Mouse (Mus musculus) olfactory bulb, adult 2 months (tissue): ENCODE results near the gene Tigd4. TPM values are rescaled to one million over a fixed set of nuclear protein-coding genes. Genes with fewer than 3 reads are reported as not detected.

Experiments used
- H3K27ac ChIP-seq: fragments of 200-500 bp; 2 replicates; pipeline ENCODE4 v1.5.1; 2012; ENCODE audit warnings: low read depth, low read length; ENCODE audit not compliant: insufficient read depth
- H3K4me1 ChIP-seq: fragments of 200-500 bp; 2 replicates; pipeline ENCODE4 v1.6.1; 2012; ENCODE audit warnings: low read length; ENCODE audit not compliant: control insufficient read depth, insufficient read depth
- H3K4me3 ChIP-seq: fragments of 200-500 bp; 2 replicates; pipeline ENCODE4 v1.5.1; 2012; ENCODE audit warnings: mild to moderate bottlenecking, low read depth, low read length, moderate library complexity; ENCODE audit not compliant: insufficient read depth
- CTCF ChIP-seq: fragments of 200-500 bp; IDR thresholded peaks from 2 replicates; pipeline ENCODE4 v1.5.1; 2012; ENCODE audit warnings: low read depth, mild to moderate bottlenecking, low read length, moderate library complexity; ENCODE audit not compliant: insufficient read depth
- POLR2A ChIP-seq: fragments of 200-500 bp; IDR thresholded peaks from 2 replicates; pipeline ENCODE4 v1.6.1; 2012; ENCODE audit warnings: mild to moderate bottlenecking, low read depth, low read length, moderate library complexity; ENCODE audit not compliant: insufficient read depth
- WGBS: fragments of 180-500 bp; shearing (Covaris S2); methylation state at CpG from one replicate; pipeline ENCODE4 v1.1.7; 2018; 5-methylcytosine and 5-hydroxymethylcytosine counted together
- polyA plus RNA-seq: library from polyadenylated mRNA; stranded (reverse); fragments of >200 nt; gene quantifications from 2 replicates; pipeline ENCODE4 v1.2.4, GENCODE M21; 2012; ENCODE audit warnings: low replicate concordance; ENCODE audit not compliant: missing spikeins, insufficient read depth, insufficient read length

Tigd4 gene
- polyA plus RNA-seq, 1 experiment: not detected

GRCm38 (mm10) chr3:84601870-84602495 is 8.6 kb downstream of the Tigd4 start:
- Histone ChIP-seq H3K4me1 (no peaks in the 10 kb centered on the region; the same call in 1 of the 2 replicates), H3K4me3 (no peak overlapping the region), H3K27ac (no peak overlapping the region)
- WGBS: 87% methylated on average over 9 of the region's 9 CpGs
- TF ChIP-seq CTCF (no peak), POLR2A (no peak)

GRCm38 (mm10) chr3:84602759-84603158 is 9.4 kb downstream of the Tigd4 start:
- WGBS: 93% methylated on average over 2 of the region's 2 CpGs
- Histone ChIP-seq H3K27ac (no peak overlapping the region), H3K4me1 (no peaks in the 10 kb centered on the region), H3K4me3 (no peak overlapping the region)
- TF ChIP-seq POLR2A (no peak), CTCF (no peak)

GRCm38 (mm10) chr3:84603212-84603611 is 9.8 kb downstream of the Tigd4 start:
- 74% methylated on average over 9 of the region's 9 CpGs for WGBS
- no peak overlapping the region for H3K27ac ChIP-seq
- no peak for TF ChIP-seq POLR2A
- TF ChIP-seq CTCF: no peak
- H3K4me3 ChIP-seq: no peak overlapping the region
- no peaks in the 10 kb centered on the region for H3K4me1 ChIP-seq

- WGBS: 81% methylated on average over 9 of the region's 9 CpGs
- Histone ChIP-seq H3K27ac (no peak overlapping the region), H3K4me3 (no peak overlapping the region), H3K4me1 (no peaks in the 10 kb centered on the region)
- TF ChIP-seq CTCF: no peak
- TF ChIP-seq POLR2A: no peak
These were observed 16.9 kb downstream of the Tigd4 start for GRCm38 (mm10) chr3:84610183-84610710.

GRCm38 (mm10) chr3:84615050-84615855 is 21.9 kb downstream of the Tigd4 start:
- no peak overlapping the region for H3K4me3 ChIP-seq
- no peaks in the 10 kb centered on the region for H3K4me1 ChIP-seq
- 26% methylated on average over 5 of the region's 5 CpGs for WGBS
- H3K27ac ChIP-seq: no peak overlapping the region
- TF ChIP-seq CTCF (no peak), POLR2A (no peak)

- WGBS: 29% methylated on average over 7 of the region's 7 CpGs
- Histone ChIP-seq H3K4me3 (no peak overlapping the region), H3K27ac (no peak overlapping the region), H3K4me1 (no peaks in the 10 kb centered on the region)
- TF ChIP-seq CTCF: no peak
- no peak for TF ChIP-seq POLR2A
These were observed 22.5 kb downstream of the Tigd4 start for GRCm38 (mm10) chr3:84615856-84616225.

GRCm38 (mm10) chr3:84618627-84619026 is 25.3 kb downstream of the Tigd4 start:
- WGBS: 91% methylated on average over 2 of the region's 2 CpGs
- TF ChIP-seq CTCF (no peak), POLR2A (no peak)
- no peaks in the 10 kb centered on the region for H3K4me1 ChIP-seq
- no peak overlapping the region for H3K27ac ChIP-seq
- no peak overlapping the region for H3K4me3 ChIP-seq

GRCm38 (mm10) chr3:84619056-84619455 is 25.7 kb downstream of the Tigd4 start:
- Histone ChIP-seq H3K4me3 (no peak overlapping the region), H3K4me1 (no peaks in the 10 kb centered on the region), H3K27ac (no peak overlapping the region)
- 96% methylated on average over 7 of the region's 7 CpGs for WGBS
- no peak for TF ChIP-seq CTCF
- TF ChIP-seq POLR2A: no peak

- Histone ChIP-seq H3K27ac (no peak overlapping the region), H3K4me1 (no peaks in the 10 kb centered on the region), H3K4me3 (no peak overlapping the region)
- 92% methylated on average over 6 of the region's 6 CpGs for WGBS
- TF ChIP-seq POLR2A (no peak), CTCF (no peak)
These were observed 26.4 kb downstream of the Tigd4 start for GRCm38 (mm10) chr3:84619725-84620124.
